Mouse (Mus musculus) liver, embryonic 14 days (tissue): ENCODE results near the gene Cebpg. TPM values are rescaled to one million over a fixed set of nuclear protein-coding genes. Genes with fewer than 3 reads are reported as not detected.

Experiments used
- polyA plus RNA-seq: library from polyadenylated mRNA; depleted of rRNA; stranded (reverse); fragments of >200 nt; gene quantifications from 2 replicates; pipeline ENCODE4 v1.2.3, GENCODE M21; 2012; rRNA removed

Cebpg gene
- polyA plus RNA-seq = 10.4 and 11.0 TPM in 2 replicates

GRCm38 (mm10) chr7:35056436-35056864 lies at the start of gene Cebpg:
Gene Cebpg, minus strand, starts transcription at chr7:35056573.

Other genes starting within 250 kb of the Cebpg start
- gene Chst8, start 243.9 kb downstream of the Cebpg start, polyA plus RNA-seq = 0.20 and 0.31 TPM in 2 replicates
- gene Pepd, start 144.2 kb downstream of the Cebpg start, polyA plus RNA-seq = 36.5 and 41.2 TPM in 2 replicates
- gene Cebpa, start 62.7 kb upstream of the Cebpg start, polyA plus RNA-seq = 13.2 and 16.0 TPM in 2 replicates
- 0.29 and 0.31 TPM in 2 replicates for gene Slc7a10, start 129.8 kb upstream of the Cebpg start, polyA plus RNA-seq
- 0.70 and 0.83 TPM in 2 replicates for gene Lrp3, start 158.9 kb upstream of the Cebpg start, polyA plus RNA-seq